Mouse (Mus musculus): ENCODE measurements around the gene 1810009A15Rik.

GRCm38 (mm10) chr19:8911810-8912209 lies 23.2 kb downstream of the 1810009A15Rik start:
- TF ChIP-seq CTCF (IDR thresholded peaks at IDR 0.05 in 2 of 3, conservative IDR thresholded peaks at IDR 0.05 in 1 of 3; ENCODE audit: control insufficient read depth in 1 of 3, insufficient read depth in 1 of 3, low read depth in 2 of 3, low read length in 3 of 3, poor library complexity in 1 of 3, severe bottlenecking in 1 of 3) (no peak), POLR2A (IDR thresholded peaks at IDR 0.05; ENCODE audit: control insufficient read depth in 1 of 2, insufficient read depth in 1 of 2, low read depth in 1 of 2, low read length in 2 of 2, poor library complexity in 1 of 2) (no peak), E2F4 (IDR thresholded peaks at IDR 0.05; ENCODE audit: borderline replicate concordance, low read depth, low read length) (no peak), EP300 (IDR thresholded peaks at IDR 0.05; ENCODE audit: low read depth in 1 of 2, low read length in 2 of 2) (no peak), MYB (IDR thresholded peaks at IDR 0.05; ENCODE audit: low read depth, low read length) (no peak), NELFE (IDR thresholded peaks at IDR 0.05; ENCODE audit: low read depth, low read length) (no peak), MAFK (IDR thresholded peaks at IDR 0.05; ENCODE audit: borderline replicate concordance, low read depth, low read length) (no peak), ZNF384 (IDR thresholded peaks at IDR 0.05; ENCODE audit: low read depth, low read length) (no peak), USF1 (IDR thresholded peaks at IDR 0.05; ENCODE audit: low read depth, low read length) (no peak), RAD21 (IDR thresholded peaks at IDR 0.05; ENCODE audit: low read depth, low read length) (no peak), GABPA (IDR thresholded peaks at IDR 0.05; ENCODE audit: low read depth, low read length) (no peak), JUND (IDR thresholded peaks at IDR 0.05; ENCODE audit: low read depth, low read length) (no peak), ZMIZ1 (IDR thresholded peaks at IDR 0.05; ENCODE audit: low read depth, low read length) (no peak), CHD2 (IDR thresholded peaks at IDR 0.05; ENCODE audit: low read length) (no peak)
